Mouse (Mus musculus) midbrain, embryonic 13.5 days (tissue): Measurements from ENCODE around the gene Adh4. TPM values are rescaled to one million over a fixed set of nuclear protein-coding genes. Genes with fewer than 3 reads are reported as not detected.

ENCODE experiments used
- ATAC-seq: fragments of 200-750 bp; cut with Nextera tagmentation; 2 replicates; pipeline ENCODE4 v1.8.0; 2017; ENCODE audit warnings: mild to moderate bottlenecking, moderate TSS enrichment, moderate library complexity
- H3K27ac ChIP-seq: fragments of 300-500 bp; sonication (generic); 2 replicates; pipeline ENCODE4 v1.5.1; 2015; ENCODE audit warnings: inconsistent platforms, mild to moderate bottlenecking, moderate library complexity
- H3K27me3 ChIP-seq: fragments of 300-500 bp; sonication (generic); 2 replicates; pipeline ENCODE4 v1.6.1; 2015; ENCODE audit warnings: mild to moderate bottlenecking, inconsistent platforms
- H3K36me3 ChIP-seq: fragments of 300-500 bp; sonication (generic); 2 replicates; pipeline ENCODE4 v1.6.1; 2015; ENCODE audit warnings: mild to moderate bottlenecking, inconsistent platforms
- H3K4me1 ChIP-seq: fragments of 300-500 bp; sonication (generic); replicated peaks from 2 replicates; pipeline ENCODE4 v1.6.1; 2015; ENCODE audit warnings: inconsistent platforms
- H3K4me2 ChIP-seq: fragments of 300-500 bp; sonication (generic); replicated peaks from 2 replicates; pipeline ENCODE4 v1.6.1; 2015; ENCODE audit warnings: moderate library complexity, mild to moderate bottlenecking, inconsistent platforms
- H3K4me3 ChIP-seq: fragments of 300-500 bp; sonication (generic); replicated peaks from 2 replicates; pipeline ENCODE4 v1.5.1; 2015; ENCODE audit warnings: mild to moderate bottlenecking, inconsistent platforms
- H3K9ac ChIP-seq: fragments of 300-500 bp; sonication (generic); replicated peaks from 2 replicates; pipeline ENCODE4 v1.6.1; 2015; ENCODE audit warnings: mild to moderate bottlenecking, inconsistent platforms
- H3K9me3 ChIP-seq: fragments of 300-500 bp; sonication (generic); 2 replicates; pipeline ENCODE4 v1.6.1; 2016; ENCODE audit warnings: mild to moderate bottlenecking, inconsistent platforms
- WGBS: fragments of 180-500 bp; shearing (Covaris S2); methylation state at CpG from one replicate; pipeline ENCODE4 v1.1.7; 2015; 5-methylcytosine and 5-hydroxymethylcytosine counted together
- polyA plus RNA-seq: library from polyadenylated mRNA; unstranded; fragments of >200 nt; fragmentation: Nextera tagmentation; extraction: Ambion mirVana; gene quantifications from 2 replicates; pipeline ENCODE4 v1.2.1, GENCODE M21; 2015

Gene Adh4
- polyA plus RNA-seq, 1 experiment from 2014 or later = not detected

- Histone ChIP-seq H3K27me3 (no peaks in the 10 kb centered on the region), H3K4me2 (no peak overlapping the region), H3K36me3 (no peaks in the 10 kb centered on the region), H3K4me3 (no peak overlapping the region), H3K9ac (no peak overlapping the region), H3K4me1 (no peaks in the 10 kb centered on the region), H3K9me3 (no peaks in the 10 kb centered on the region), H3K27ac (no peak overlapping the region)
- ATAC-seq = no peak
- 75% methylated on average over 3 of the region's 3 CpGs for WGBS
Observed at GRCm38 (mm10) chr3:138410211-138410610, 5.1 kb upstream of the Adh4 start.

DNA sequence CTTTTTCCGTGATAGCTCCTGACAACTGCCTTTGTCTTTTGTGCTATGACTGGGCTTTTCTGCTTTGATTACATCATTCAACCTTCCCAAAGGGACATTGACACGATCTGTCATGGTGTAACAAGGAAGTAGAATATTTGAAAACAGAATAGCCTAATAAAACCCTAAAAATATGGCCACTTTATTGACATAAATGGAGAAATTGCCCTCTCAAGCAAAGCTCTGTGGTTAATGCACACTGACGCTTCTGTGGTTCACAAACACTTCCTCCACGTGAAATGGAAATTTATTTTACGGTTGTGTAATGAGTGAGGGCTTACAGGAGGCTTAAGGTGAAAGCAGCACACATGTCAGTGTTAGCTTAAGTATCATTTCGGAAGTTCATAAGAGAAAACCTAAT, 4.1 kb downstream of the Adh4 start:
- Histone ChIP-seq H3K27ac (no peak overlapping the region), H3K9me3 (no peaks in the 10 kb centered on the region), H3K4me3 (no peak overlapping the region), H3K4me1 (no peaks in the 10 kb centered on the region), H3K36me3 (no peaks in the 10 kb centered on the region), H3K4me2 (no peak overlapping the region), H3K27me3 (no peaks in the 10 kb centered on the region), H3K9ac (no peak overlapping the region)
- no peak for ATAC-seq
- 81% methylated on average over 6 of the region's 6 CpGs for WGBS

- no peak for ATAC-seq
- Histone ChIP-seq H3K4me1 (no peaks in the 10 kb centered on the region), H3K27ac (no peak overlapping the region), H3K9me3 (no peaks in the 10 kb centered on the region), H3K36me3 (no peaks in the 10 kb centered on the region), H3K27me3 (no peaks in the 10 kb centered on the region), H3K4me2 (no peak overlapping the region), H3K4me3 (no peak overlapping the region), H3K9ac (no peak overlapping the region)
- WGBS = 95% methylated on average over 3 of the region's 3 CpGs
Observed at GRCm38 (mm10) chr3:138420385-138420784, 5.1 kb downstream of the Adh4 start.

- no peak for ATAC-seq
- no peak overlapping the region for H3K4me2 ChIP-seq
- no peaks in the 10 kb centered on the region for H3K9me3 ChIP-seq
- no peak overlapping the region for H3K27ac ChIP-seq
- no peaks in the 10 kb centered on the region for H3K27me3 ChIP-seq
- no peaks in the 10 kb centered on the region for H3K4me1 ChIP-seq
- no peaks in the 10 kb centered on the region for H3K36me3 ChIP-seq
- H3K4me3 ChIP-seq = no peak overlapping the region
- WGBS = 77% methylated on average over 2 of the region's 2 CpGs
- H3K9ac ChIP-seq = no peak overlapping the region
Observed at GRCm38 (mm10) chr3:138423664-138424063, 8.4 kb downstream of the Adh4 start.

GRCm38 (mm10) chr3:138424247-138424646, 9.0 kb downstream of the Adh4 start:
- Histone ChIP-seq H3K36me3 (no peaks in the 10 kb centered on the region), H3K9ac (no peak overlapping the region), H3K27ac (no peak overlapping the region), H3K4me2 (no peak overlapping the region), H3K4me1 (no peaks in the 10 kb centered on the region), H3K4me3 (no peak overlapping the region), H3K9me3 (no peaks in the 10 kb centered on the region), H3K27me3 (no peaks in the 10 kb centered on the region)
- no peak for ATAC-seq
- 72% methylated on average over 4 of the region's 4 CpGs for WGBS

DNA sequence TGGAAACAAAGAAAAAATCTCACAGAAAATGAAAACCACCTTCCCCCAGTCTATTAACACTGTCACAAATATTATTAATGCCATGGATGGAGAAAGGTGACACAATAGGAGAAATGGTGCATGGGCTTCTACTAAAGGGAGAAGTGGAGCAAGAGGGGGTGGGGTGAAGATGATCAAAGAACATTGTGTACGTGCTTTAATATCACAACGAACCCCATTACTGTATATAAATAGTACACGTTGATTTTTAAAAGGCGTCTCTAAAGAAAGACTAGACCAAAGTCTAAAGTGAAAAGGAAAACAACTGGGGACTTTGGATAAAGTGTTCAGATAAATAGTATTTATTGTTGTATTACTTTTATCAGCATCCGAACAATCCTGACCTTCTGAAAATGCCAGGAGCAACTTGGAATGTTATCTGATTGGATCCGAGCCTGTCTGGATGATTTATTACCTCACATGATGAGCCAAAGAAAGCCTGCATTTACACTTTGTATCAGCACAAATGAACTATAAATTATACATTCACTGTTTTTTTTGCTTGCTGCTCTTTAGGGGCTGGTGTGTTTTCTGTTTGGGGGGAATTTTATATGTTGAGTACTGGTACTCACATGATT, 15.2 kb downstream of the Adh4 start:
- Histone ChIP-seq H3K4me1 (no peaks in the 10 kb centered on the region), H3K36me3 (no peaks in the 10 kb centered on the region), H3K27ac (no peak overlapping the region), H3K9ac (no peak overlapping the region), H3K27me3 (no peaks in the 10 kb centered on the region), H3K9me3 (no peaks in the 10 kb centered on the region), H3K4me2 (no peak overlapping the region), H3K4me3 (no peak overlapping the region)
- no peak for ATAC-seq
- WGBS = 91% methylated on average over 6 of the region's 6 CpGs

- no peak overlapping the region for H3K27ac ChIP-seq
- no peak overlapping the region for H3K4me3 ChIP-seq
- no peaks in the 10 kb centered on the region for H3K9me3 ChIP-seq
- no peak overlapping the region for H3K4me2 ChIP-seq
- no peaks in the 10 kb centered on the region for H3K4me1 ChIP-seq
- peak; percentile 69 for ATAC-seq
- H3K36me3 ChIP-seq = no peaks in the 10 kb centered on the region
- WGBS = 70% methylated on average over 2 of the region's 2 CpGs
- H3K9ac ChIP-seq = no peak overlapping the region
- H3K27me3 ChIP-seq = no peaks in the 10 kb centered on the region
Observed at GRCm38 (mm10) chr3:138431835-138432234, 16.6 kb downstream of the Adh4 start.

- WGBS = 76% methylated on average over 3 of the region's 3 CpGs
- no peak overlapping the region for H3K9ac ChIP-seq
Observed at GRCm38 (mm10) chr3:138438716-138439115, 23.4 kb downstream of the Adh4 start.

GRCm38 (mm10) chr3:138442203-138442602, 26.9 kb downstream of the Adh4 start:
- H3K27ac ChIP-seq = peak overlapping the region; percentile 42; the same call in 1 of the 2 replicates
- H3K27me3 ChIP-seq = no peaks in the 10 kb centered on the region
- H3K4me2 ChIP-seq = peak overlapping the region; percentile 77
- no peaks in the 10 kb centered on the region for H3K9me3 ChIP-seq
- peak overlapping the region; percentile 90 for H3K9ac ChIP-seq
- 2% methylated on average over 9 of the region's 9 CpGs for WGBS
- H3K4me3 ChIP-seq = peak overlapping the region; percentile 84
- H3K4me1 ChIP-seq = peaks cover 23% of the 10 kb centered on the region
- ATAC-seq = peak; percentile 11
- peaks cover 23% of the 10 kb centered on the region for H3K36me3 ChIP-seq

More at GRCm38 (mm10) chr3:138438716-138439115, 23.4 kb downstream of the Adh4 start:
- no peak overlapping the region for H3K27ac ChIP-seq
- no peaks in the 10 kb centered on the region for H3K36me3 ChIP-seq
- H3K4me3 ChIP-seq = no peak overlapping the region
- no peaks in the 10 kb centered on the region for H3K27me3 ChIP-seq
- H3K4me1 ChIP-seq = peaks cover 4% of the 10 kb centered on the region
- H3K4me2 ChIP-seq = no peak overlapping the region
- H3K9me3 ChIP-seq = no peaks in the 10 kb centered on the region
- ATAC-seq = no peak

DNA sequence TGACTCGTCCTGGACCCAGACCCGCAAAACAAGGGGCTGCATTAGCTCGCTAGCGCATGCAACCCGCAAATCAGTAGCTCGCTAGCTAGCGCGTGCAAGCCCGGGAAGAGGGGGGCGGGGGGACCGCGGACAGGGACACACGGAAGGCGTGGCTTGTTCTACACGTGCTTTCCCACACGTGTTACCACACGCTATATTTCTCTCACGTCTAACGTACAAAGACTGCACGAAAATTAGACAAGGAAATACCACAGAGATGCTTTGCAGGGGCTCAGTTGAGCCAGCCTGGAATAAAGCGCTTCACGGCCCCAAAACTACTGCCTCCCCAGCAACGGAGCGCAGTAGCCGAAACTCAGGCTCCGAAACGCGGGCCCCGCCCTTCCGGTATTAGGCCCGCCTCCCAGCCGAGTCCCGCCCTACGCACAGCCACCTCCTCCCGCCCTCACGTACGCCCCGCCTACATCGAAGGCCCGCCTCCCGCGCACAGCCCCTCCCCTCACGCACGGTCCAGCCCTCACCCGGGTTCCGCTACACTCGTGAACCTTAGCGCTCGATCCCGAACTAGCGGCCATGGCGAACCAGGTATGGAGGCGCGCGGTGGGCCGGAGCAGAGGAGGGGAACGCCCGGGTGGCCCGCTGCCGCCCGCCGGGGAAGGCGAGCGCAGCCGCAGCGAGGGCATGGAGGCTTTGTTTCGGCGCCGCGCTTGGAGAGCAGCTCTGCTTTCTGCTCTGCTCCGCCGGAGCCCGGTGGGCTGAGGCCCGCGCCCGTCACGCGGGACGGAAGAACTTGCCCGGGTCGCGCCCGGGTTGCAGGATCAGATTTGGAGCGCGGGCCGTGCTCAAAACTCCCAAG, 27.6 kb downstream of the Adh4 start, which contains the start of gene Adh5:
Gene Adh5 (plus strand): TSS at position 482 of the 853 bp plus-strand sequence.
- Histone ChIP-seq H3K4me2 (peak within 1 kb of the TSS; percentile 77), H3K9me3 (no peaks in the 10 kb centered on the region), H3K27me3 (no peaks in the 10 kb centered on the region), H3K27ac (peak within 1 kb of the TSS; percentile 89), H3K4me1 (peaks cover 23% of the 10 kb centered on the region), H3K4me3 (peak within 1 kb of the TSS; percentile 84), H3K9ac (peak within 1 kb of the TSS; percentile 90), H3K36me3 (peaks cover 29% of the 10 kb centered on the region)
- peak; percentile 97 for ATAC-seq
- WGBS = under 1% methylated on average over 86 of the region's 86 CpGs

DNA sequence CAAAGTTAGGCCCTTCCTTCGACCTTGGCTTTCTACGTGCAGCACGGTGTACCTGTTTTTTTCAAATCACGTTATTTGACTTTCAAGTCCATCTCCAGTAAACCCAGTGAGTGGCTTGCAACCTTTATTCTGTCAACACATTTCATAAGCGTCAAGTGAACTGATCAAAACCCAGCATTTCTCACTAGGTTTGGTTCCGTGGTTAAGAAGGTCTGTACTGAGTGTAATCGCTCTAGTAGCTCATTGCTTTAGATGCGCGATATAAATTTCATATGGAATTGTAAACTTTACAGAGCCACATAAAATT, 28.2 kb downstream of the Adh4 start:
- 4% methylated on average over 9 of the region's 9 CpGs for WGBS
- H3K36me3 ChIP-seq = peaks cover 34% of the 10 kb centered on the region

GRCm38 (mm10) chr3:138448077-138448860, 33.0 kb downstream of the Adh4 start:
- Histone ChIP-seq H3K27ac (no peak overlapping the region), H3K9ac (no peak overlapping the region), H3K4me2 (no peak overlapping the region), H3K27me3 (no peaks in the 10 kb centered on the region), H3K4me1 (peaks cover 19% of the 10 kb centered on the region), H3K36me3 (peaks cover 79% of the 10 kb centered on the region), H3K9me3 (no peaks in the 10 kb centered on the region), H3K4me3 (no peak overlapping the region)
- 83% methylated on average over 12 of the region's 12 CpGs for WGBS
- ATAC-seq = no peak

More for the DNA sequence above, 28.2 kb downstream of the Adh4 start:
- peak; percentile 0; the same call in 1 of the 2 replicates for ATAC-seq
- Histone ChIP-seq H3K9me3 (no peaks in the 10 kb centered on the region), H3K4me2 (peak overlapping the region; percentile 77), H3K4me3 (peak overlapping the region; percentile 84), H3K9ac (peak overlapping the region; percentile 90), H3K4me1 (peaks cover 23% of the 10 kb centered on the region), H3K27me3 (no peaks in the 10 kb centered on the region), H3K27ac (peak overlapping the region; percentile 89; the same call in 1 of the 2 replicates)
